Mouse (Mus musculus) testis, adult 2 months (tissue): ENCODE data around the gene Klhl5. TPM values are rescaled to one million over a fixed set of nuclear protein-coding genes. Genes with fewer than 3 reads are reported as not detected.

ENCODE experiments used
- H3K27ac ChIP-seq: fragments of 200-500 bp; 2 replicates; pipeline ENCODE4 v1.5.1; 2012; ENCODE audit warnings: low read depth, low read length; ENCODE audit not compliant: control insufficient read depth, insufficient read depth
- H3K27me3 ChIP-seq: fragments of 200-500 bp; 2 replicates; pipeline ENCODE4 v1.6.1; 2012; ENCODE audit warnings: mild to moderate bottlenecking, low read length, moderate library complexity; ENCODE audit not compliant: control insufficient read depth, insufficient read depth
- H3K36me3 ChIP-seq: fragments of 200-500 bp; 2 replicates; pipeline ENCODE4 v1.6.1; 2012; ENCODE audit warnings: mild to moderate bottlenecking, low read length; ENCODE audit not compliant: control insufficient read depth, insufficient read depth
- H3K4me1 ChIP-seq: fragments of 200-500 bp; 2 replicates; pipeline ENCODE4 v1.6.1; 2012; ENCODE audit warnings: low read length; ENCODE audit not compliant: control insufficient read depth, insufficient read depth
- H3K4me3 ChIP-seq: fragments of 200-500 bp; 2 replicates; pipeline ENCODE4 v1.5.1; 2012; ENCODE audit warnings: low read depth, mild to moderate bottlenecking, low read length, moderate library complexity, mixed read lengths; ENCODE audit not compliant: control insufficient read depth
- CTCF ChIP-seq: fragments of 200-500 bp; IDR thresholded peaks from 2 replicates; pipeline ENCODE4 v1.5.1; 2012; ENCODE audit warnings: low read depth, mild to moderate bottlenecking, inconsistent platforms, low read length, moderate library complexity; ENCODE audit not compliant: control insufficient read depth, insufficient read depth, insufficient replicate concordance
- POLR2A ChIP-seq: fragments of 200-500 bp; IDR thresholded peaks from 2 replicates; pipeline ENCODE4 v1.6.1; 2012; ENCODE audit warnings: low read depth, mild to moderate bottlenecking, inconsistent platforms, low read length, moderate library complexity; ENCODE audit not compliant: control insufficient read depth
- polyA plus RNA-seq: library from polyadenylated mRNA; depleted of rRNA; stranded (reverse); fragments of >200 nt; gene quantifications from 2 replicates; pipeline ENCODE4 v1.2.3, GENCODE M21; 2012

Gene Klhl5
- polyA plus RNA-seq, 1 experiment, result 13.2 TPM

- Histone ChIP-seq H3K36me3 (no peaks in the 10 kb centered on the region), H3K4me1 (peaks cover 3% of the 10 kb centered on the region; the same call in 1 of the 2 replicates), H3K4me3 (no peak overlapping the region), H3K27me3 (no peaks in the 10 kb centered on the region), H3K27ac (no peak overlapping the region)
- TF ChIP-seq CTCF (no peak), POLR2A (no peak)
Observed at GRCm38 (mm10) chr5:65130528-65131210, 23.3 kb downstream of the Klhl5 start.

DNA sequence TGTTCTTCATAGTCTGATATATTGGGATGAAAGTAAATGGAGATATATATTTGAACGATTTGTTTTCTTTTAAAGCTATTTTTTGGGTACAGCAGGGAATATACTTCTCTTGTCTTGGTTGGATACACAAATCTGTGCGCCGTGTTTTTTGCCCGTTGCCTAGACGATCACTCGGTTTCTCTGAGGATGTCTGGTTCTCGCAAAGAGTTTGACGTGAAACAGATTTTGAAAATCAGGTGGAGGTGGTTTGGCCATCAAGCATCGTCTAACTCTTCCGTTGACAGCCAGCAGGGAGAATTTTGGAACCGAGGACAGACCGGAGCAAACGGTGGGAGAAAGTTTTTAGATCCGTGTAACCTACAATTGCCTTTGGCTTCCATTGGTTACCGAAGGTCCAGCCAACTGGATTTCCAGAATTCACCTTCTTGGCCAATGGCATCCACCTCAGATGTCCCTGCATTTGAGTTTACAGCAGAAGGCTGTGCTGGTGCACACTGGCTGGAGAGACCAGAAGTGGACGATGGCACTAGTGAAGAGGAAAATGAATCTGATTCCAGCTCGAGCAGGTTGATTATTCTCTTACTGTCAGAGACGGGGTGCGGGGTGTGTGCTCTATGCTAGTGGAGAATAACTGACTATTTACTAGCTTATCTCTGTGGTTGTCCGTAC lies 24.0 kb downstream of the Klhl5 start:
- Histone ChIP-seq H3K36me3 (no peaks in the 10 kb centered on the region), H3K4me3 (peak overlapping the region; percentile 39), H3K4me1 (peaks cover 3% of the 10 kb centered on the region; the same call in 1 of the 2 replicates), H3K27ac (no peak overlapping the region), H3K27me3 (no peaks in the 10 kb centered on the region)
- TF ChIP-seq CTCF, result no peak

GRCm38 (mm10) chr5:65136159-65136558 lies 28.8 kb downstream of the Klhl5 start:
- H3K27me3 ChIP-seq, result no peaks in the 10 kb centered on the region
- TF ChIP-seq CTCF, result no peak
- no peak for TF ChIP-seq POLR2A
- no peaks in the 10 kb centered on the region for H3K36me3 ChIP-seq
- no peak overlapping the region for H3K27ac ChIP-seq
- no peaks in the 10 kb centered on the region; the same call in 1 of the 2 replicates for H3K4me1 ChIP-seq
- H3K4me3 ChIP-seq, result no peak overlapping the region

GRCm38 (mm10) chr5:65137073-65137472 lies 29.7 kb downstream of the Klhl5 start:
- no peaks in the 10 kb centered on the region for H3K4me1 ChIP-seq
- H3K27me3 ChIP-seq, result no peaks in the 10 kb centered on the region
- H3K27ac ChIP-seq, result no peak overlapping the region
- TF ChIP-seq CTCF (no peak), POLR2A (no peak)
- H3K36me3 ChIP-seq, result no peaks in the 10 kb centered on the region
- H3K4me3 ChIP-seq, result no peak overlapping the region

- Histone ChIP-seq H3K4me1 (no peaks in the 10 kb centered on the region), H3K27me3 (no peaks in the 10 kb centered on the region), H3K27ac (no peak overlapping the region), H3K36me3 (no peaks in the 10 kb centered on the region), H3K4me3 (no peak overlapping the region)
- TF ChIP-seq POLR2A (no peak), CTCF (no peak)
Observed at GRCm38 (mm10) chr5:65141242-65141641, 33.9 kb downstream of the Klhl5 start.

DNA sequence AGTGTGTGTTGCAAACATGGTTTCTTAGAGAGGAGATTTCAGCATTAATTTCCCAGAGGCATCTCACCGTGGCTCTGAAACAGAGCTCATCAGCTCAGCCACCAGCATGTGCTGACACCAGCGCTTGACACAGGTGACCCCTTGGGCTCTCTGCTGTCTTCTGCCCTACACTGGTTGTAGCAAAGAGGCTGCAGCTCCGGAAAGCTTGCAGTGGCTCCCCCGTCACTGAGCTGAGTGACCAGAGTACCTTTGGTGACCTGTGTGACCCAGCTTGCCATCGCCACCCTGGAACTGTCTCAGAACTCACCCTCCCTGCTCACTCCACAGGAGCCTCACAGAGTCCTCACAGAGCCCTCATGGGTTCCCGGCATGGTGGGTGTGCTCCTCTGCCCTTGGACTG lies 34.9 kb downstream of the Klhl5 start:
- Histone ChIP-seq H3K4me1 (no peaks in the 10 kb centered on the region), H3K27me3 (no peaks in the 10 kb centered on the region), H3K36me3 (no peaks in the 10 kb centered on the region), H3K4me3 (no peak overlapping the region), H3K27ac (no peak overlapping the region)
- TF ChIP-seq POLR2A, result no peak
- no peak for TF ChIP-seq CTCF

GRCm38 (mm10) chr5:65145499-65146101 lies 38.3 kb downstream of the Klhl5 start:
- H3K27ac ChIP-seq, result no peak overlapping the region
- H3K27me3 ChIP-seq, result no peaks in the 10 kb centered on the region
- H3K4me1 ChIP-seq, result no peaks in the 10 kb centered on the region
- no peak overlapping the region for H3K4me3 ChIP-seq
- TF ChIP-seq CTCF (no peak), POLR2A (no peak)
- no peaks in the 10 kb centered on the region for H3K36me3 ChIP-seq
